Mouse (Mus musculus): ENCODE data around the gene Arid1b.

The Arid1b gene

GRCm38 (mm10) chr17:5235057-5235456, 240.9 kb downstream of the Arid1b start:
- in situ Hi-C loops (cut with MboI, MseI) = no loop called here

DNA sequence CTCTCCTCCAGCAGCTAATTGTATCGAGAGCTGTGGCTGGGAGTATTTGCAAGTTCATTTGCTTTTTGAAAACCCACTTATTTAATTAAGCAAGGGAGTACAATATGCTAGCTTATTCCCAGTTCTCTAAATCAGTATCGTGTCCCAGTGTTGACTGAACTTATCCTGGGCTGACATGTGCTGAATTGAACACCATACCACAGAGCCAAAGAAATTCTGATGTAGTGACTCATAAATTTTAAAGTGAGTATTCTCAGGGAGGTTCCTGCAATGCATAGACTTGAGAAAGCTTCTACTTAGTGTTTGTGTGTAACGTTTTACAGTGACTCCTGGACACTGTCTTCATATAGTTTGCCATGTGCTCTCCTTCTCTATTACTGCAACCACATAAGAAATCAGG, 243.6 kb downstream of the Arid1b start:
- in situ Hi-C loops (cut with MboI, MseI) = no loop called here

- in situ Hi-C loops (cut with MboI, MseI) = no loop called here
Observed at GRCm38 (mm10) chr17:5238387-5239245, 244.5 kb downstream of the Arid1b start.

DNA sequence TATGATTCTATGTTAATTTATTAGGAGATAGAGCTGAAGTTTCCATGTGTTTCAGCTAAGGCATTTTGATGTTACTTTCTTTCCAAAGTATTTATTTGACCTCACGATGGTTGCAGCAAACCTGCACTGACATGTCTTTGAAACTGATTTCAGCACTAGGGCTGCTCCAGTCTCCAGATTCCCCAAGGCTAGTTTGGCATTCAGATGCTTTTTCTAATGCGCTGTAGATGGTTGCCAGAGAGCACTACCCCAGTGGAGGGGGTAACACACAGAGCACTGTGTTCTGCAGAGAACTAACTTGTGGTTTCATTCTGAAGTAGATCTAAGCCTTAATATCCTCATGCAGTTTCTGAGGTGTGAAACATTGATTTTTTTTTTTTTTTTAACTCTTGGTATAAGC, 250.4 kb downstream of the Arid1b start:
- in situ Hi-C loops (cut with MboI, MseI) = loop anchor here (10.0 kb wide), 1 partner anchor 150 kb away; no protein-coding TSS in a partner anchor

- in situ Hi-C loops (cut with MboI, MseI) = loop anchor here (10.0 kb wide), 1 partner anchor 148 kb away; no protein-coding TSS in a partner anchor
Observed at GRCm38 (mm10) chr17:5246688-5247087, 252.6 kb downstream of the Arid1b start.

DNA sequence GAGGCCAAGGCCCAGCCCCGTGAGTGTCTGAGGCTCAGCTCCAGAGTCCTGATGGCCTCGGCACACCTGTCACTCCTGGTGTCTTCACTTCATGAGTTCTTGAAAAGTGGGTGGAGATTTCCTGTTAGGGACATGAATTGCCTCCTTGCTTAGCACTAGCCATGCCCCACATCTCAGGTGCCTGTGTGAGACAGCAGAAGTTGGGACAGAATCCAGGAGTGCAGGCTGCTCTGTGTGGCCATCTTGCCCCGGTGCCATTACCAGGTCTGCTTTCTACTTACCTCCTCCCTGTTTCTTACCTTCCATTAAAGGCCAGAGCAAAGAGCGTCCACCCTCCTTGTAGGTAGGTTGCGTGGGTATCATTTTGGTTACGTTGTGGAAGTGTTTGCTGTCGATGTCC, 253.1 kb downstream of the Arid1b start:
- in situ Hi-C loops (cut with MboI, MseI) = loop anchor here (10.0 kb wide), 1 partner anchor 148 kb away; no protein-coding TSS in a partner anchor

- in situ Hi-C loops (cut with MboI, MseI) = loop anchor here (10.0 kb wide), 1 partner anchor 147 kb away; no protein-coding TSS in a partner anchor
Observed at GRCm38 (mm10) chr17:5247737-5248136, 253.6 kb downstream of the Arid1b start.

DNA sequence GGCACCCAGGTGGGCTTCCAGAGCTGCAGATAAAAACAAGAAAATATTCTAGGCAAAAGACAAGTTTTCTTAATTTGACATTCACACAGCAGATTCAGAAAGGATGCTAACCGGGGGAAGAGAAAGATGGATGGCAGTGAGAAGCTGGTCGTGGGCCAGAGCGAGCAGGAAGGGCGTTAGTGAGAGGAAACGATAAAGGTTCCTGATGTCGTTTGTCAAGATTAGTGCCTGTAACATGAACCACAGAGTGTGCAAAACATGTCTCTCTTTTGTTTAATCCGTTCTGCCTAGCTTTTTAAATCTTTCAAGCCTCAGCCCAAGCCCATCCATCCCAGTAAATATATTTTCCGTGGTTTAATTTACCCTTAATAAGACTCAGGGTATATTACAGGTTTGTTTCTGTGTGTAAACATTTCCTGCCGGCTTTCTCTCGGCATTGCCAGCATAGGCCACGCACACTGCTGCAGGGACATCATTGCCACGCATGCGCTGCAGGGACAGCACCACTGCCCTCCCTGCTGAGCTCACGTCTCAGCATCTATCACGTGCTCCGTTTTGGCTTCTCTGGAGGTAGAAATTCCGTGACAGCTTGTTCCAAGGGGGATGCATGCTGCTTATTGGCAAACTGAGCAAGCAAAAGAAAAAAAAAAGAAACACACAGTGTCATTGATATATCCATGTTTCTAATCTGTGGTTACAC, 255.0 kb downstream of the Arid1b start:
- in situ Hi-C loops (cut with MboI, MseI) = loop anchor here (10.0 kb wide), 1 partner anchor 146 kb away; no protein-coding TSS in a partner anchor

DNA sequence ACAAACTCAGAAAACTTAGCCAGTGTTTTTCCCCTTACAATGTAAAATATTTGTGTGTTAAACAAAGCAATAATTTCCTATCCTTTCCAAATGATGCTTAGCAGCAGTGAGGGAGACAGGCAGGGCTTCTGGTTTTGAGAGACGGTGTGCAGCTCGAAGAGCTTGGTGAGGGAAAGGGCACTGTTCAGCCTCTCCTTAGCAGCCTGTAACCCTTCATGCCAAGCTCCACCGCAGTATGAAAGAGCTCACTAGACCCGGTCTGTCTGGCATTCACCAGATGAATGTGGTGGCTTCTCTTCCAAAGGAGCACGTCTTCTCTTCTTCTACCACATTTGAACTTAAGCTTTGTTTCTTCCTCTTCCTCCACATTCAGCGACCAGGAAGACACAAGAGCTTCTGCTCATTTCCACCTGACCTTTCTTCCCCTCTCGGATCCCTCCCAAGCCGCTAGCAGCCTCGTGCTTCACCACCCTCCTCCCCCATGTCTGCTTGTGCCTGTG, 255.6 kb downstream of the Arid1b start:
- in situ Hi-C loops (cut with MboI, MseI) = loop anchor here (10.0 kb wide), 1 partner anchor 145 kb away; no protein-coding TSS in a partner anchor

GRCm38 (mm10) chr17:5252436-5252835, 258.3 kb downstream of the Arid1b start:
- in situ Hi-C loops (cut with MboI, MseI) = no loop called here

GRCm38 (mm10) chr17:5254717-5255617, 260.8 kb downstream of the Arid1b start:
- in situ Hi-C loops (cut with MboI, MseI) = no loop called here

DNA sequence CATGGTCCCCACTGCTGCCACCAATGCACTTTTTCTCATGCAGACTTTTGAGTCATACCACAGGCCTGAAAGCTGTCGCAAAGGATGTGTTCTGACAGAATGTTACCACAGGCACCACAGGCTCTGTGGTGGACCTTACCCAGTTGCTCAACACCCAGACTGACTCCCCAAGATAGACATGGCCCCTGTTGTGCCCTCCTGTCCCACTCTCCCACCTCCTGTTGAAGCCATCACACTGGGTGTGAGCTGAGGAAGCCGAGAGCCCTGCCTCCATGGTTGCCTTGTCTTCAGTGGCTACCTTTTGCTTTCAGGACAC, 261.4 kb downstream of the Arid1b start:
- in situ Hi-C loops (cut with MboI, MseI) = no loop called here

DNA sequence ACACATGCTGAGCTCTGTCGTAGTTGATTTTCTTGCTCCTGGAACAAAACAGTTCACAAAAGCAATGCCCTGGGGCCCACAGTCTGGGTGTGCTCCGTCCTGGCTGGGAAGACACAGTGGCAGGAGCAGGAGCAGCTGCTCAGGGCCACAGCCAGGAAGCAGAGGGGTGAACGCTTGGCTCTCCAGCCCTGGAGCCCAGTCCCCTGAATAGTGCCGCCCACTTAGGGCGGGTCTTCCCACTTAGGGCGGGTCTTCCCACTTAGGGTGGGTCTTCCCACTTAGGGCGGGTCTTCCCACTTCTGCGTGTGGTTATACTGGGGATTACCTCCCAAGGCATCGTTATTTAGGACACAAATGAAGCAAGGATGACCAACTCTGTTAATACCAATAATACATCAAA, 264.8 kb downstream of the Arid1b start:
- in situ Hi-C loops (cut with MboI, MseI) = no loop called here

DNA sequence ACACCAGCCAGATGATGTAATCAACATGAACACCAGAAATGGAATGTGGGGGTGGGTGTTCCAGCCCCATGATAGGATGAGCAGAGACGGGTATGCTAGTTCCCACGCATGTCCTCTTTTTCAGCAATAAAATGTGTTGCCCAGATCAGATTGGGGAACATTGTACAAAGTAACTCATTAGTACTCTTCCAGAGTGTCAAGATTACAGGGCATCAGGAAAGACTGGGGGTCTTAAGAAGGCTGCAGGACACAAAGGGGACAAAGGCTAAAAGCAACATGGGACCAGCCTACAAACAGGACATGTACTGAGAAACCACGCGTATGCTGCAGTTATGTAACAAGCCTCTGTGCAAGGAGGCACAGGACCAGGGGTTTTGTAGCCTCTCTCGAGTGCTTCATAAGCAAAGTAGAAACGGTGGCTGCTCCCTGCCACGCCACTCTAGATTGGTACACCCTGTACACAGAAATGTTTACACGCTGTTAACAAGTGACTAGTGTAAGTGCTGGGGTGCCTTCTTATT, 267.1 kb downstream of the Arid1b start:
- in situ Hi-C loops (cut with MboI, MseI) = no loop called here

- in situ Hi-C loops (cut with MboI, MseI) = no loop called here
Observed at GRCm38 (mm10) chr17:5261874-5262605, 267.9 kb downstream of the Arid1b start.

DNA sequence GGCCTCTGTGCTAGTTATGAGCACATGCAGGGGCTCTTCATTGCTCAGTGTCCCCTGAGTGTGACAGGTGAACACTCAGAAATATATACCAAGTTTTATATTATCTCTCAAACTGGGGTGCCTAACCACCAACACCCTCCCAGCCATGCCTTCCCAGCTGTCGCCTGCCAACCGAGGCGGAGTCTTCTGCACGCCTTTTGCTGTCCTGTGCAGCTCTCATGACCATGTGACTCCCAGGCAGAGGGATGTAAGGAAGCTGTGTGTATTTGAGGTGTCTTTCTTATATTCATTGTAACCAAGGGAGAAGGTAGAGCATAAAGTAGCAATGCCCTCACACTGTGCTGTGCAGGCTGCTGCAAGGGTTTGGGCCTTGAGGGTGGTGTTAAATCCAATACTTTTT, 268.7 kb downstream of the Arid1b start:
- in situ Hi-C loops (cut with MboI, MseI) = no loop called here

GRCm38 (mm10) chr17:5264783-5265182, 270.7 kb downstream of the Arid1b start:
- in situ Hi-C loops (cut with MboI, MseI) = no loop called here

- in situ Hi-C loops (cut with MboI, MseI) = no loop called here
Observed at GRCm38 (mm10) chr17:5265615-5266014, 271.5 kb downstream of the Arid1b start.

DNA sequence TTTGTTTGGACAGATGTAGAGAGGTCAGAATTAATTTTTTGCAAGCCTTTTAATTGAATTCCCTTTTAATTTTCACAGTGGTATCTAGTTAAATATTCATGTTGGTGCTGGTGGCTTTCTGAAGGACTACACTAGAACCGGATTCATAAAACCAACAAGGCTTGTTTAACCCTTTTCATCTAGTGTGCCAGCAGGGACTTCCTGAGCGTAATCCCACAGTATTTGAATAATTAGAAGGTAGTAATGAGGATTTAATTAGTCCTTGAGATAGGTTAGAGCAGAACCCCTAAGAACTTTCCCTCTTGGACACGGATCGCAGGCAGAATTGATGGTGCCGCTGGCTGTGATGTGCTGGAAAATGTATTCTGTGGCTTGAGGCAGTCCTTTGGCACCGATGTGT, 273.6 kb downstream of the Arid1b start:
- in situ Hi-C loops (cut with MboI, MseI) = no loop called here

GRCm38 (mm10) chr17:5269302-5269701, 275.2 kb downstream of the Arid1b start:
- in situ Hi-C loops (cut with MboI, MseI) = no loop called here

- in situ Hi-C loops (cut with MboI, MseI) = no loop called here
Observed at GRCm38 (mm10) chr17:5269774-5270173, 275.6 kb downstream of the Arid1b start.

All from regulatory T cell (primary cell).